Mouse (Mus musculus) erythroblast, embryonic 14.5 days (primary cell): ENCODE data around the gene Aagab.

Experiments
- GATA1 ChIP-seq: IDR thresholded peaks from 2 replicates; pipeline ENCODE4 v1.6.1; 2012; ENCODE audit warnings: low read length, inconsistent platforms, mixed read lengths
- TAL1 ChIP-seq: IDR thresholded peaks from 3 replicates; pipeline ENCODE4 v1.6.1; 2012; ENCODE audit warnings: low read length, inconsistent platforms, mixed read lengths

DNA sequence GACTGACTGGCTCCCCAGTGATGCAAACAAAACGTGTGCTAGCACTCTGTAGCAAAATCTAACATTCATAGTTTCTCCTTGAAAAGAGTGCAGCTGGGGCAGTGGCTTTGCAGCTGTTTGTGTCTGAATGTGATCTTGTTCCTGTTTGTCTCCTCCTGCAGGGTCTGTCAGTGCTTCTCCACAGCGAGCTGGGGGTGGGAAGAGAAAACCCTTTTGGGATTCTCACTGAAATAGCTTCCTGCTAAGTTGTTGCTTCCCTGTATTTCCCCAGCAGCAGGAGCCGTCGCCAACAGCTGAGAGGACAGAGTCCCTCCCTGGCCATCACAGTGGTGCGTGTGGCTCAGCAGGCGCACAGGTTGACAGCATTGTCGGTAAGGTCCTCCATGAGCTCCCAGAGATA lies 33.7 kb downstream of the Aagab start:
- TF ChIP-seq GATA1 (no peak), TAL1 (no peak)
